Mouse (Mus musculus): ENCODE measurements around the gene Slc25a47. TPM values are rescaled to one million over a fixed set of nuclear protein-coding genes. Genes with fewer than 3 reads are reported as not detected.

Slc25a47 gene
- total and polyA plus RNA-seq, 3 experiments, result 3.0 to 5.3 (median 3.1) TPM

DNA sequence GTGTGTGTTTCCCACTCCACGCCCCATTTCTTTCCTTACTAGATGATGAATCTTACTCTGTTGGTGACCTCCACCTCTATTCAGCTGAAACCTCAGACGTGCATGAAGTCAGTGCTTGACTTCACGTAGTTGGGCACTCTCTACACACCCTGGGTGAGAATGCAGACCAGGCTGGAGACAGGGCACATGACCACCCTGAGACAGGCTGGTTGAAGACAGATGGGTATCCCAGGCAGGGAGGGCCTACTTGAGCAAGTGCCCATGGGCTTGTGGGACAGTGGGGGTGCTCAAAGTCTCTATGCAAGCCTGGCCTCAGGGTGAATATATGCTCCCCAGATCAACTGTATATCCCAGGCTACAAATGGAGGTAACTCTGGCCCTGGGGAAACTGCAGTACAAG lies 1.5 kb upstream of the Slc25a47 start:
- no peak overlapping the region for H3K9ac ChIP-seq (ENCODE audit: insufficient read depth, low read depth)
- in situ Hi-C loops (cut with MboI; ENCODE audit: low pct_ligation_motif_present, low pct_unique_long_range_greater_than_20kb, low sequenced_read_pairs), result no loop called here
- H3K36me3 ChIP-seq (replicated peaks in 1 of 2; ENCODE audit: control insufficient read depth in 1 of 2, insufficient read depth in 1 of 2, low read length in 1 of 2), result peaks cover 4 to 48% of the 10 kb centered on the region in 2 experiments

DNA sequence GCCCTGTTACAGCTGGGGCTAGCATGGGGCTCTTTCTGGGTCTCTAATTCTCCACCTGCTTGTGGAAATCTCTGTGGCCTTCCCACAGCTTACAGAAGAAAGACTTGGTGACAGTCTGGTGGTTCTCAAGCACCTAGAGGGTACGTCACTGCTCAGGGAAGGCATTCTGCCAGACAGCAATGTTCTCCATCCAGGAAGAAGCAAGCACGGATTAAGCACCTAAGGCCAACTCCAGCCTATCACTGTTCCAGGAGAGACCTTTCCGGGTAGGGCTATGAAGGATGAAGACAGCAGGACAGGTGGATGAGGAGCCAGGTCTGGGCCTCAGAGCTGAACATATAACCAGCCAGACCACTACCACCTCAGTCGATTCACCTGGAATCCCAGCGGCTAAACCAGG lies 1.1 kb upstream of the Slc25a47 start:
- in situ Hi-C loops (cut with MboI; ENCODE audit: low pct_ligation_motif_present, low pct_unique_long_range_greater_than_20kb, low sequenced_read_pairs) (no loop called here), dilution Hi-C loops (cut with MboI; ENCODE audit: extremely low pct_ligation_motif_present, extremely low pct_unique_long_range_greater_than_20kb, low sequenced_read_pairs) (no loop called here)
- Histone ChIP-seq H3K9ac (ENCODE audit: insufficient read depth, low read depth) (no peak overlapping the region), H3K36me3 (replicated peaks in 1 of 2; ENCODE audit: control insufficient read depth in 1 of 2, insufficient read depth in 1 of 2, low read length in 1 of 2) (peaks cover 4 to 49% of the 10 kb centered on the region in 2 experiments), H3K4me3 (replicated peaks in 1 of 3; ENCODE audit: low read depth in 2 of 3, low read length in 2 of 3, poor library complexity in 1 of 3) (no peak overlapping the region), H3K4me2 (ENCODE audit: insufficient read depth, low read depth, poor library complexity, severe bottlenecking) (no peak overlapping the region), H3K9me3 (replicated peaks; ENCODE audit: low read length) (no peaks in the 10 kb centered on the region), H3K27me3 (replicated peaks) (no peaks in the 10 kb centered on the region), H3K27ac (ENCODE audit: insufficient read depth, low read depth) (no peak overlapping the region), H3K79me2 (replicated peaks; ENCODE audit: control insufficient read depth, extremely low read depth, insufficient read depth, poor library complexity, severe bottlenecking) (peaks cover 6% of the 10 kb centered on the region; the same call in 1 of the 2 replicates), H3K4me1 (ENCODE audit: control insufficient read depth in 1 of 2, insufficient read depth in 2 of 2) (peaks cover 12 to 24% of the 10 kb centered on the region in 2 experiments)
- TF ChIP-seq GABPA (IDR thresholded peaks at IDR 0.05; ENCODE audit: insufficient replicate concordance, low read depth, low read length), result no peak
- no peak for TF ChIP-seq ETS1 (conservative IDR thresholded peaks at IDR 0.05; ENCODE audit: low read depth, low read length)
- no peak for DNase-seq (ENCODE audit: extremely low read depth)

More for the DNA sequence above, 1.5 kb upstream of the Slc25a47 start:
- no peak overlapping the region for H3K27ac ChIP-seq (ENCODE audit: insufficient read depth, low read depth)
- peaks cover 6% of the 10 kb centered on the region; the same call in 1 of the 2 replicates for H3K79me2 ChIP-seq (replicated peaks; ENCODE audit: control insufficient read depth, extremely low read depth, insufficient read depth, poor library complexity, severe bottlenecking)
- no peaks in the 10 kb centered on the region for H3K27me3 ChIP-seq (replicated peaks)
- no peaks in the 10 kb centered on the region for H3K9me3 ChIP-seq (replicated peaks; ENCODE audit: low read length)
- no peak for DNase-seq (ENCODE audit: extremely low read depth)
- H3K4me3 ChIP-seq (replicated peaks in 1 of 3; ENCODE audit: low read depth in 2 of 3, low read length in 2 of 3, poor library complexity in 1 of 3), result no peak overlapping the region
- peaks cover 12 to 24% of the 10 kb centered on the region in 2 experiments for H3K4me1 ChIP-seq (ENCODE audit: control insufficient read depth in 1 of 2, insufficient read depth in 2 of 2)
- H3K4me2 ChIP-seq (ENCODE audit: insufficient read depth, low read depth, poor library complexity, severe bottlenecking), result no peak overlapping the region
- dilution Hi-C loops (cut with MboI; ENCODE audit: extremely low pct_ligation_motif_present, extremely low pct_unique_long_range_greater_than_20kb, low sequenced_read_pairs), result no loop called here
- TF ChIP-seq E2F4 (IDR thresholded peaks at IDR 0.05; ENCODE audit: insufficient replicate concordance, low read depth, low read length) (no peak), JUND (conservative IDR thresholded peaks at IDR 0.05; ENCODE audit: low read depth, low read length) (no peak), NELFE (IDR thresholded peaks at IDR 0.05; ENCODE audit: low read depth, low read length) (no peak), CHD2 (IDR thresholded peaks at IDR 0.05; ENCODE audit: low read length) (no peak), USF2 (conservative IDR thresholded peaks at IDR 0.05; ENCODE audit: low read depth, low read length) (no peak), POLR2AphosphoS2 (IDR thresholded peaks at IDR 0.05; ENCODE audit: low read depth, low read length) (no peak), ETS1 (conservative IDR thresholded peaks at IDR 0.05; ENCODE audit: low read depth, low read length) (no peak), ZNF384 (IDR thresholded peaks at IDR 0.05; ENCODE audit: low read depth, low read length) (no peak), TBP (conservative IDR thresholded peaks at IDR 0.05; ENCODE audit: low read depth, low read length) (no peak), RCOR1 (conservative IDR thresholded peaks at IDR 0.05; ENCODE audit: low read depth, low read length) (no peak), MAX (IDR thresholded peaks at IDR 0.05; ENCODE audit: low read length) (no peak), ZC3H11A (IDR thresholded peaks at IDR 0.05; ENCODE audit: low read depth, low read length) (no peak), MEF2A (IDR thresholded peaks at IDR 0.05; ENCODE audit: borderline replicate concordance, low read depth, low read length) (no peak), ZMIZ1 (IDR thresholded peaks at IDR 0.05; ENCODE audit: low read depth, low read length) (no peak), CHD1 (IDR thresholded peaks at IDR 0.05; ENCODE audit: low read depth, low read length) (no peak), TCF12 (IDR thresholded peaks at IDR 0.05; ENCODE audit: low read depth, low read length) (no peak), RAD21 (IDR thresholded peaks at IDR 0.05; ENCODE audit: low read depth, low read length) (no peak)
